Mouse (Mus musculus) forebrain, postnatal 0 days (tissue): ENCODE data around the gene Mapkapk5. TPM values are rescaled to one million over a fixed set of nuclear protein-coding genes. Genes with fewer than 3 reads are reported as not detected.

ENCODE experiments used
- ATAC-seq: fragments of 200-750 bp; cut with Nextera tagmentation; 2 replicates; pipeline ENCODE4 v1.8.0; 2017; ENCODE audit warnings: mild to moderate bottlenecking, moderate library complexity
- DNase-seq: peaks from one replicate; pipeline ENCODE4 v3.0.0-alpha.2; 2015
- H3K27ac ChIP-seq: fragments of 300-500 bp; sonication (generic); 2 replicates; pipeline ENCODE4 v1.5.1; 2014; ENCODE audit warnings: low read depth, mild to moderate bottlenecking, antibody characterized with exemption, low read length, moderate library complexity, mixed read lengths
- H3K27me3 ChIP-seq: fragments of 300-500 bp; sonication (generic); 2 replicates; pipeline ENCODE4 v1.6.1; 2014; ENCODE audit warnings: mild to moderate bottlenecking, low read length, mixed read lengths; ENCODE audit not compliant: insufficient read depth
- H3K36me3 ChIP-seq: fragments of 300-500 bp; sonication (generic); 2 replicates; pipeline ENCODE4 v1.6.1; 2014; ENCODE audit warnings: mild to moderate bottlenecking, moderate library complexity; ENCODE audit not compliant: insufficient read depth
- H3K4me1 ChIP-seq: fragments of 300-500 bp; sonication (generic); 2 replicates; pipeline ENCODE4 v1.6.1; 2014; ENCODE audit warnings: antibody characterized with exemption; ENCODE audit not compliant: insufficient read depth
- H3K4me2 ChIP-seq: fragments of 300-500 bp; sonication (generic); 2 replicates; pipeline ENCODE4 v1.6.1; 2014; ENCODE audit warnings: low read depth, mild to moderate bottlenecking, moderate library complexity
- H3K4me3 ChIP-seq: fragments of 300-500 bp; sonication (generic); 2 replicates; pipeline ENCODE4 v1.5.1; 2014; ENCODE audit warnings: low read depth, low read length, mixed read lengths
- H3K9ac ChIP-seq: fragments of 300-500 bp; sonication (generic); 2 replicates; pipeline ENCODE4 v1.6.1; 2014; ENCODE audit warnings: mild to moderate bottlenecking
- H3K9me3 ChIP-seq: fragments of 300-500 bp; sonication (generic); 2 replicates; pipeline ENCODE4 v1.6.1; 2016; ENCODE audit warnings: low read length
- CTCF ChIP-seq: sonication (generic); IDR thresholded peaks from 2 replicates; pipeline ENCODE4 v1.5.1; 2016; ENCODE audit warnings: antibody characterized with exemption, control low read depth, low read depth
- WGBS: fragments of 180-500 bp; shearing (Covaris S2); extraction: QIAGEN DNeasy Blood & Tissue Kit; methylation state at CpG from one replicate; pipeline ENCODE4 v1.1.7; 2014; 5-methylcytosine and 5-hydroxymethylcytosine counted together
- polyA plus RNA-seq: library from polyadenylated mRNA; unstranded; fragments of >200 nt; fragmentation: Nextera tagmentation; extraction: Ambion mirVana; gene quantifications from 2 replicates; pipeline ENCODE4 v1.2.1, GENCODE M21; 2015
- total RNA-seq: library from RNA; depleted of rRNA; stranded (reverse); fragments of >200 nt; gene quantifications from 2 replicates; pipeline ENCODE4 v1.2.3, GENCODE M21; 2014

The Mapkapk5 gene
- total and polyA plus RNA-seq, 2 experiments from 2014 or later, result 50.1 to 83.1 TPM

- Histone ChIP-seq H3K9ac (no peak overlapping the region), H3K36me3 (peaks cover 44% of the 10 kb centered on the region), H3K27ac (no peak overlapping the region), H3K4me1 (no peaks in the 10 kb centered on the region), H3K9me3 (no peaks in the 10 kb centered on the region), H3K4me3 (no peak overlapping the region), H3K4me2 (no peak overlapping the region), H3K27me3 (no peaks in the 10 kb centered on the region)
- TF ChIP-seq CTCF, result no peak
- DNase-seq (no peak), ATAC-seq (no peak)
- WGBS, result 91% methylated on average over 11 of the region's 11 CpGs
Observed at GRCm38 (mm10) chr5:121576927-121577488, 31.3 kb upstream of the Mapkapk5 start.

DNA sequence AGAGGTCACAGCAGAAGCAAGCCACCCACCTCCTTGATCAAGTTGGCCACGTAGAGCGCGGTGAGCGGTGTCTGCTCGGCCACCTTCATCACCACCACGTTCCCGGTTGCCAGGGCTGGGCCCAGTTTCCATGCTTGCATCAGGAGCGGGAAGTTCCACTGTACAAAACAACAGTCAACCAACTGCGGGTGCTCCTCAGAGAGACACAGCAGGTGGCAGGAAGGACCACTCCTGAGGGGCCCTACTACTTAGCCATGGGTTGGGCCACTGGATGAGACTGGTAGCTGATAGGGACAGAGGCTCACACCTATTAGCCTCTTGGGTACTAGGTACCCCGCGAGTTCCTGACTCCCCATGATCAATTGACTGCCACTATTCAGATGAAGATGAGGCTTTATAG lies 30.2 kb upstream of the Mapkapk5 start:
- WGBS, result 94% methylated on average over 11 of the region's 11 CpGs
- no peak for ATAC-seq
- H3K9ac ChIP-seq, result no peak overlapping the region
- DNase-seq, result no peak
- no peaks in the 10 kb centered on the region for H3K27me3 ChIP-seq
- no peak overlapping the region for H3K4me2 ChIP-seq
- no peaks in the 10 kb centered on the region for H3K9me3 ChIP-seq
- no peak for TF ChIP-seq CTCF
- H3K4me1 ChIP-seq, result no peaks in the 10 kb centered on the region
- no peak overlapping the region for H3K27ac ChIP-seq
- no peak overlapping the region for H3K4me3 ChIP-seq
- peaks cover 45% of the 10 kb centered on the region for H3K36me3 ChIP-seq

GRCm38 (mm10) chr5:121574145-121574544 lies 28.4 kb upstream of the Mapkapk5 start:
- no peak for TF ChIP-seq CTCF
- WGBS, result 91% methylated on average over 13 of the region's 13 CpGs
- no peaks in the 10 kb centered on the region for H3K4me1 ChIP-seq
- no peak overlapping the region for H3K9ac ChIP-seq
- no peaks in the 10 kb centered on the region for H3K9me3 ChIP-seq
- no peak overlapping the region for H3K4me2 ChIP-seq
- H3K36me3 ChIP-seq, result peaks cover 45% of the 10 kb centered on the region
- H3K27ac ChIP-seq, result no peak overlapping the region
- H3K4me3 ChIP-seq, result no peak overlapping the region
- no peak for ATAC-seq
- H3K27me3 ChIP-seq, result no peaks in the 10 kb centered on the region
- DNase-seq, result no peak

DNA sequence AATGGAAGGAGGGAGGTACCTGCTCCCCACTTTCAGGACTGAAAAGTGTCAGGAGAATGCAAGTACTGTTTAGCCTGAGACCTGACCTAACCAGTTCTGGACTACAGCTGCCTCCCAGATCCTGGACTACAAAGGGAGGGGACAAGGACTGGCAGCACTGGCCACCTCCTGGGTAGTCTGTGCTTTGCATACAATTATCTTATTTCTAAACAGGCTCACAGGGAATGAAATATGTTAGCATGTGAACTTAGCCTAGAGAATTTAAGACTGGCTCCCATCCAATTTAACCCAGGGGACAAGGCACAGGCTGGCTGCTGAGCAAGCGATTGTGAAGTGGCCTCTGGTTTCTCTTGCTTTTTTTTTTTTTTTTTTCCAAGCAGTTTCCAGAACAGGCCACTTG lies 25.1 kb upstream of the Mapkapk5 start:
- no peak for ATAC-seq
- H3K9me3 ChIP-seq, result no peaks in the 10 kb centered on the region
- no peaks in the 10 kb centered on the region for H3K4me1 ChIP-seq
- no peak overlapping the region for H3K4me3 ChIP-seq
- peaks cover 43% of the 10 kb centered on the region for H3K36me3 ChIP-seq
- DNase-seq, result no peak
- no peak overlapping the region for H3K27ac ChIP-seq
- no peak for TF ChIP-seq CTCF
- WGBS, result 86% methylated on average over 1 of the region's 1 CpGs
- no peaks in the 10 kb centered on the region for H3K27me3 ChIP-seq
- no peak overlapping the region for H3K4me2 ChIP-seq
- no peak overlapping the region for H3K9ac ChIP-seq

DNA sequence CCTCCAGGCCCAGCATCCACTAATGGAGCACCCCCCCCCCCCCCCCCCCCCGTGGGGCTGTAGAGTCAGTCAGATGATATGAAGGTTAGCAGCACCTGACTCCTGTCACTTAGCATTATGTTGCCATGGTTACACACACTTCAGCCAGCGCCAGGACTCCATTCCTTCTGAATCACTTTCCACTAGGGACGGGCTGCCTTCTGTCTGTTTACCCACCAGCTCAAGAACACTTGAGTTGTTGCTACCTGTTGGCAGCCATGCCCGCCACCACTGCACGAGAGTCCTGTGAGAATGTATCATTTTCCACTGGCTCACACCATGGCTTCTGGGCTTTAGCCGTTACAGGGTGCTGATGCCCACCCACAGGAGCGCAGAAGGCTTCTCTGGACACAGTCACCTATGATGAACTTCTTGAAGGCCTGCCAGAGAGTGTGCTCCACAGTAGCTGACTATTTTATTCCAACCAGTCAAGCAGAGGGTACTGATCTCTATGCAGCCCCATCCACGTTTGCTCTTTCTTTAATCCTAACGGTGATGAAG lies 24.2 kb upstream of the Mapkapk5 start:
- WGBS, result 75% methylated on average over 8 of the region's 9 CpGs
- DNase-seq (no peak), ATAC-seq (no peak)
- H3K36me3 ChIP-seq, result peaks cover 37% of the 10 kb centered on the region
- H3K4me1 ChIP-seq, result no peaks in the 10 kb centered on the region
- H3K4me2 ChIP-seq, result no peak overlapping the region
- no peak overlapping the region for H3K4me3 ChIP-seq
- TF ChIP-seq CTCF, result no peak
- H3K9ac ChIP-seq, result no peak overlapping the region
- H3K27ac ChIP-seq, result no peak overlapping the region
- H3K9me3 ChIP-seq, result no peaks in the 10 kb centered on the region
- no peaks in the 10 kb centered on the region for H3K27me3 ChIP-seq

DNA sequence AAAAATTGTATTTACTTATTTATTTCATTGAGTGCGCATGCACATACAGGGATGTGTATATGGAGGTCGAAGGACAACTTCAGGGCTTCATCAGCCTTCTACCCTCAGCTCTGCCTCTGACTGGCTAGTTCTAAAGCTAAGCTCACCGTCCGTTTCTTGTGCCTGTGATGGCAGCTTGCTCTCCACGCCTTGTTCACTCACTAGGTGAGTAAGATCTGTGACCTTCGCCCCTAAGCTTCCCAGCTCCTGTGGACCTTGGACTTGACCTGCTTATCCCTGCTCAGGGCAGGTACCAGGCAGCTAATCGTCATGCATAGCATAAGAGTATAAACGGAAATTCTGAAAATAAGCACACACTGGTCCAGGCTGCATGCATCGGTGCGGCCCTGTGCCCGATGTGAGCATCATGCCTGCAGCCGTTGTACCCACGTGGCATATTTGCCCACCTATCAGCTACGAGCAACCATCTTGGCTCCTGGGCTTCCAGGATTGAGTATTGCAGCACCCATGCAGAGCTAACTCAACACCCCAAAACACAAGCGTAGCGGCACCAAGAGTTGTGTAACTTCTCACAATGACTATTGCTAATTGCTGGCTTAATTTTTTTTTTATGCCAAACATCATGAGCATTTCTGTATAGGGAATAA lies 20.5 kb upstream of the Mapkapk5 start:
- H3K9me3 ChIP-seq, result no peaks in the 10 kb centered on the region
- ATAC-seq (no peak), DNase-seq (no peak)
- no peak overlapping the region for H3K4me2 ChIP-seq
- no peaks in the 10 kb centered on the region for H3K27me3 ChIP-seq
- no peak for TF ChIP-seq CTCF
- 91% methylated on average over 16 of the region's 16 CpGs for WGBS
- H3K4me1 ChIP-seq, result no peaks in the 10 kb centered on the region
- H3K4me3 ChIP-seq, result no peak overlapping the region
- H3K27ac ChIP-seq, result no peak overlapping the region
- peaks cover 24% of the 10 kb centered on the region for H3K36me3 ChIP-seq
- no peak overlapping the region for H3K9ac ChIP-seq

DNA sequence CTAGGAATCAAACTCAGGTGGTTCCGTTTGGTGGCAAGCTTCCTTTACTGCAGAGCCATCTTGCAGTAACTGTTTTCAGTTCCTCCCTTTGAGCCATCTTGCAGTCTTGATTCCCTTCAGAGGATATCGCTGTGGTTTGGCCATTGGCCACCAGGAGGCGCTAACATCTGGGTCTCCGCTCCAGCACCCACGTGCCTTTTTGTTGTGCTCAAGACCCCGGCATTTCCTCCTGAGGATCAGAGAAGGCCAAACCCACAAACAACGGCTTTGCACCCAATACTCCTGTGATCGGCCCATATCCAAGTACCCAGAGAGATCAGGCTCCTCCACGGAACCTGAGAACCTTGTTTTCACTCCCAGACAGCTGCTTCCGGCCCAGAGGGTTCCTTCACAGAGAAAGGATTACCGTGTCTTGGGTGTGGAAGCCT lies 18.8 kb upstream of the Mapkapk5 start:
- no peaks in the 10 kb centered on the region for H3K9me3 ChIP-seq
- peak overlapping the region; percentile 21; the same call in 1 of the 2 replicates for H3K4me2 ChIP-seq
- H3K4me1 ChIP-seq, result no peaks in the 10 kb centered on the region
- peak; percentile 74 for ATAC-seq
- DNase-seq, result peak; percentile 84
- peaks cover 13% of the 10 kb centered on the region; the same call in 1 of the 2 replicates for H3K36me3 ChIP-seq
- WGBS, result 13% methylated on average over 11 of the region's 11 CpGs
- peak; percentile 82 for TF ChIP-seq CTCF
- H3K27me3 ChIP-seq, result no peaks in the 10 kb centered on the region
- H3K4me3 ChIP-seq, result no peak overlapping the region
- H3K9ac ChIP-seq, result no peak overlapping the region
- no peak overlapping the region for H3K27ac ChIP-seq
